Mouse (Mus musculus): ENCODE data around the gene Rngtt. TPM values are rescaled to one million over a fixed set of nuclear protein-coding genes. Genes with fewer than 3 reads are reported as not detected.

Gene Rngtt
- polyA plus RNA-seq, 1 experiment from 2014 or later, result 24.6 TPM

- Histone ChIP-seq H3K9ac (ENCODE audit: low read depth, low read length) (no peak overlapping the region), H3K27me3 (ENCODE audit: control insufficient read depth, insufficient read depth, low read length) (no peaks in the 10 kb centered on the region), H3K27ac (ENCODE audit: low read depth, low read length) (no peak overlapping the region), H3K4me1 (ENCODE audit: control insufficient read depth, insufficient read depth, low read length) (no peaks in the 10 kb centered on the region; the same call in 1 of the 2 replicates), H3K4me2 (no peak overlapping the region), H3K36me3 (ENCODE audit: control insufficient read depth, insufficient read depth, low read length) (no peaks in the 10 kb centered on the region), H3K9me3 (replicated peaks; ENCODE audit: control insufficient read depth, low read length) (no peaks in the 10 kb centered on the region), H3K4me3 (ENCODE audit: low read depth, low read length) (no peak overlapping the region)
- 86% methylated on average over 1 of the region's 1 CpGs for WGBS (ENCODE audit: insufficient replicate concordance)
- ATAC-seq (replicated peaks; ENCODE audit: insufficient number of reproducible peaks, low FRiP score, low TSS enrichment), result peak; percentile 68; the same call in 1 of the 2 replicates
These were observed 160.7 kb downstream of the Rngtt start for GRCm38 (mm10) chr4:33470671-33471302.

GRCm38 (mm10) chr4:33478011-33478785 is 168.1 kb downstream of the Rngtt start:
- no peaks in the 10 kb centered on the region for H3K36me3 ChIP-seq (ENCODE audit: control insufficient read depth, insufficient read depth, low read length)
- H3K9ac ChIP-seq (ENCODE audit: low read depth, low read length), result no peak overlapping the region
- H3K27ac ChIP-seq (ENCODE audit: low read depth, low read length), result no peak overlapping the region
- no peaks in the 10 kb centered on the region for H3K9me3 ChIP-seq (replicated peaks; ENCODE audit: control insufficient read depth, low read length)
- no peak overlapping the region for H3K4me3 ChIP-seq (ENCODE audit: low read depth, low read length)
- no peak overlapping the region for H3K4me2 ChIP-seq
- no peak for ATAC-seq (replicated peaks; ENCODE audit: insufficient number of reproducible peaks, low FRiP score, low TSS enrichment)
- 85% methylated on average over 8 of the region's 8 CpGs for WGBS (ENCODE audit: insufficient replicate concordance)
- no peaks in the 10 kb centered on the region for H3K27me3 ChIP-seq (ENCODE audit: control insufficient read depth, insufficient read depth, low read length)
- H3K4me1 ChIP-seq (ENCODE audit: control insufficient read depth, insufficient read depth, low read length), result no peaks in the 10 kb centered on the region

GRCm38 (mm10) chr4:33481721-33482120 is 171.6 kb downstream of the Rngtt start:
- no peak overlapping the region for H3K4me2 ChIP-seq
- H3K9ac ChIP-seq (ENCODE audit: low read depth, low read length), result no peak overlapping the region
- no peaks in the 10 kb centered on the region for H3K36me3 ChIP-seq (ENCODE audit: control insufficient read depth, insufficient read depth, low read length)
- ATAC-seq (replicated peaks; ENCODE audit: insufficient number of reproducible peaks, low FRiP score, low TSS enrichment), result no peak
- no peaks in the 10 kb centered on the region for H3K27me3 ChIP-seq (ENCODE audit: control insufficient read depth, insufficient read depth, low read length)
- H3K9me3 ChIP-seq (replicated peaks; ENCODE audit: control insufficient read depth, low read length), result no peaks in the 10 kb centered on the region
- H3K4me1 ChIP-seq (ENCODE audit: control insufficient read depth, insufficient read depth, low read length), result no peaks in the 10 kb centered on the region
- no peak overlapping the region for H3K27ac ChIP-seq (ENCODE audit: low read depth, low read length)
- no peak overlapping the region for H3K4me3 ChIP-seq (ENCODE audit: low read depth, low read length)

GRCm38 (mm10) chr4:33486050-33486449 is 175.9 kb downstream of the Rngtt start:
- Histone ChIP-seq H3K27ac (ENCODE audit: low read depth, low read length) (no peak overlapping the region), H3K36me3 (ENCODE audit: control insufficient read depth, insufficient read depth, low read length) (no peaks in the 10 kb centered on the region), H3K9me3 (replicated peaks; ENCODE audit: control insufficient read depth, low read length) (no peaks in the 10 kb centered on the region), H3K4me3 (ENCODE audit: low read depth, low read length) (no peak overlapping the region), H3K27me3 (ENCODE audit: control insufficient read depth, insufficient read depth, low read length) (no peaks in the 10 kb centered on the region), H3K4me2 (no peak overlapping the region), H3K4me1 (ENCODE audit: control insufficient read depth, insufficient read depth, low read length) (no peaks in the 10 kb centered on the region), H3K9ac (ENCODE audit: low read depth, low read length) (no peak overlapping the region)
- 68% methylated on average over 1 of the region's 1 CpGs for WGBS (ENCODE audit: insufficient replicate concordance)
- no peak for ATAC-seq (replicated peaks; ENCODE audit: insufficient number of reproducible peaks, low FRiP score, low TSS enrichment)

GRCm38 (mm10) chr4:33491108-33491507 is 181.0 kb downstream of the Rngtt start:
- H3K27me3 ChIP-seq (ENCODE audit: control insufficient read depth, insufficient read depth, low read length), result no peaks in the 10 kb centered on the region
- no peak overlapping the region for H3K27ac ChIP-seq (ENCODE audit: low read depth, low read length)
- ATAC-seq (replicated peaks; ENCODE audit: insufficient number of reproducible peaks, low FRiP score, low TSS enrichment), result no peak
- no peaks in the 10 kb centered on the region for H3K9me3 ChIP-seq (replicated peaks; ENCODE audit: control insufficient read depth, low read length)
- H3K4me1 ChIP-seq (ENCODE audit: control insufficient read depth, insufficient read depth, low read length), result no peaks in the 10 kb centered on the region
- 58% methylated on average over 1 of the region's 1 CpGs for WGBS (ENCODE audit: insufficient replicate concordance)
- no peak overlapping the region for H3K4me2 ChIP-seq
- H3K9ac ChIP-seq (ENCODE audit: low read depth, low read length), result no peak overlapping the region
- H3K4me3 ChIP-seq (ENCODE audit: low read depth, low read length), result no peak overlapping the region
- no peaks in the 10 kb centered on the region for H3K36me3 ChIP-seq (ENCODE audit: control insufficient read depth, insufficient read depth, low read length)

- no peak for ATAC-seq (replicated peaks; ENCODE audit: insufficient number of reproducible peaks, low FRiP score, low TSS enrichment)
- Histone ChIP-seq H3K4me3 (ENCODE audit: low read depth, low read length) (no peak overlapping the region), H3K4me1 (ENCODE audit: control insufficient read depth, insufficient read depth, low read length) (peaks cover 2% of the 10 kb centered on the region; the same call in 1 of the 2 replicates), H3K36me3 (ENCODE audit: control insufficient read depth, insufficient read depth, low read length) (no peaks in the 10 kb centered on the region), H3K27me3 (ENCODE audit: control insufficient read depth, insufficient read depth, low read length) (no peaks in the 10 kb centered on the region), H3K27ac (ENCODE audit: low read depth, low read length) (no peak overlapping the region), H3K9me3 (replicated peaks; ENCODE audit: control insufficient read depth, low read length) (no peaks in the 10 kb centered on the region), H3K9ac (ENCODE audit: low read depth, low read length) (no peak overlapping the region), H3K4me2 (no peak overlapping the region)
- WGBS (ENCODE audit: insufficient replicate concordance), result 92% methylated on average over 2 of the region's 2 CpGs
These were observed 184.3 kb downstream of the Rngtt start for GRCm38 (mm10) chr4:33494377-33494776.

GRCm38 (mm10) chr4:33496985-33497384 is 186.9 kb downstream of the Rngtt start:
- H3K27me3 ChIP-seq (ENCODE audit: control insufficient read depth, insufficient read depth, low read length), result peaks cover 9% of the 10 kb centered on the region
- 69% methylated on average over 2 of the region's 2 CpGs for WGBS (ENCODE audit: insufficient replicate concordance)
- ATAC-seq (replicated peaks; ENCODE audit: insufficient number of reproducible peaks, low FRiP score, low TSS enrichment), result no peak
- no peak overlapping the region for H3K9ac ChIP-seq (ENCODE audit: low read depth, low read length)
- H3K4me2 ChIP-seq, result no peak overlapping the region
- no peak overlapping the region for H3K4me3 ChIP-seq (ENCODE audit: low read depth, low read length)
- no peak overlapping the region for H3K27ac ChIP-seq (ENCODE audit: low read depth, low read length)
- 0 out of 2 replicates have a peak, but pooled peaks cover 2% of the 10 kb centered on the region for H3K36me3 ChIP-seq (ENCODE audit: control insufficient read depth, insufficient read depth, low read length)
- H3K4me1 ChIP-seq (ENCODE audit: control insufficient read depth, insufficient read depth, low read length), result peaks cover 2% of the 10 kb centered on the region; the same call in 1 of the 2 replicates
- H3K9me3 ChIP-seq (replicated peaks; ENCODE audit: control insufficient read depth, low read length), result no peaks in the 10 kb centered on the region

- peaks cover 2% of the 10 kb centered on the region; the same call in 1 of the 2 replicates for H3K4me1 ChIP-seq (ENCODE audit: control insufficient read depth, insufficient read depth, low read length)
- no peaks in the 10 kb centered on the region for H3K9me3 ChIP-seq (replicated peaks; ENCODE audit: control insufficient read depth, low read length)
- H3K27ac ChIP-seq (ENCODE audit: low read depth, low read length), result no peak overlapping the region
- H3K4me2 ChIP-seq, result no peak overlapping the region
- H3K36me3 ChIP-seq (ENCODE audit: control insufficient read depth, insufficient read depth, low read length), result 0 out of 2 replicates have a peak, but pooled peaks cover 2% of the 10 kb centered on the region
- H3K27me3 ChIP-seq (ENCODE audit: control insufficient read depth, insufficient read depth, low read length), result peaks cover 14% of the 10 kb centered on the region
- no peak overlapping the region for H3K4me3 ChIP-seq (ENCODE audit: low read depth, low read length)
- no peak for ATAC-seq (replicated peaks; ENCODE audit: insufficient number of reproducible peaks, low FRiP score, low TSS enrichment)
- no peak overlapping the region for H3K9ac ChIP-seq (ENCODE audit: low read depth, low read length)
These were observed 187.5 kb downstream of the Rngtt start for GRCm38 (mm10) chr4:33497657-33498056.

Data from heart, embryonic 11.5 days (tissue).